Mouse (Mus musculus) hematopoietic stem cell, adult 5-6 weeks (primary cell): ENCODE data around the gene Adamts15. TPM values are rescaled to one million over a fixed set of nuclear protein-coding genes. Genes with fewer than 3 reads are reported as not detected.

Source experiments
- ATAC-seq, 2 experiments: fragments of 125-278 bp in 1 of 2; replicated peaks in 1 of 2; 2 replicates each; pipeline ENCODE4 v1.8.0; 2016 to 2017; ENCODE audit warnings: inconsistent platforms in 2 of 2, mild to moderate bottlenecking in 2 of 2, moderate number of reproducible peaks in 2 of 2, low read depth in 1 of 2, moderate TSS enrichment in 1 of 2; ENCODE audit not compliant: low FRiP score in 2 of 2, poor library complexity in 2 of 2, severe bottlenecking in 2 of 2, insufficient read depth in 1 of 2, low TSS enrichment in 1 of 2
- total RNA-seq: library from RNA; stranded (forward); fragments of 172-1452, 232-1000 nt; gene quantifications from 2 replicates; pipeline ENCODE4 v1.2.3, GENCODE M21; 2017

The Adamts15 gene
- total RNA-seq: 0.10 TPM in 1 of 2 replicates, not detected in the other

GRCm38 (mm10) chr9:30922197-30922894 lies at the start of gene Adamts15:
Gene Adamts15 (minus strand): TSS chr9:30922452.
- ATAC-seq: peak in 1 of 2 experiments; percentile 65; a peak in 2 of 4 replicates

- no peak for ATAC-seq
Measured at GRCm38 (mm10) chr9:30971967-30972366, 49.7 kb upstream of the Adamts15 start.

- ATAC-seq: no peak
Measured at GRCm38 (mm10) chr9:30970001-30970400, 47.7 kb upstream of the Adamts15 start.

GRCm38 (mm10) chr9:30968130-30968529 lies 45.9 kb upstream of the Adamts15 start:
- ATAC-seq: no peak

- no peak for ATAC-seq
Measured at GRCm38 (mm10) chr9:30966881-30967280, 44.6 kb upstream of the Adamts15 start.

GRCm38 (mm10) chr9:30964685-30965084 lies 42.4 kb upstream of the Adamts15 start:
- 0 out of 4 replicates have a peak, but pooled peaks of 1 of the 2 experiments have one; percentile 22 for ATAC-seq

- no peak for ATAC-seq
Measured at GRCm38 (mm10) chr9:30963780-30964179, 41.5 kb upstream of the Adamts15 start.

- no peak for ATAC-seq
Measured at GRCm38 (mm10) chr9:30955246-30955645, 33.0 kb upstream of the Adamts15 start.

- peak; percentile 44 to 54; a peak in 2 of 4 replicates for ATAC-seq
Measured at GRCm38 (mm10) chr9:30953287-30953686, 31.0 kb upstream of the Adamts15 start.

GRCm38 (mm10) chr9:30951461-30951860 lies 29.2 kb upstream of the Adamts15 start:
- ATAC-seq: no peak

- no peak for ATAC-seq
Measured at GRCm38 (mm10) chr9:30950592-30950991, 28.3 kb upstream of the Adamts15 start.

GRCm38 (mm10) chr9:30949971-30950370 lies 27.7 kb upstream of the Adamts15 start:
- no peak for ATAC-seq

- ATAC-seq: no peak
Measured at GRCm38 (mm10) chr9:30949422-30949821, 27.2 kb upstream of the Adamts15 start.

GRCm38 (mm10) chr9:30945276-30945675 lies 23.0 kb upstream of the Adamts15 start:
- ATAC-seq: no peak

GRCm38 (mm10) chr9:30944234-30944633 lies 22.0 kb upstream of the Adamts15 start:
- ATAC-seq: no peak

- no peak for ATAC-seq
Measured at GRCm38 (mm10) chr9:30943341-30943740, 21.1 kb upstream of the Adamts15 start.

GRCm38 (mm10) chr9:30942512-30943313 lies 20.5 kb upstream of the Adamts15 start, which contains the start of gene Adamts8:
Gene Adamts8 (plus strand): TSS chr9:30942562.
- peak; percentile 8 to 41; a peak in 2 of 4 replicates for ATAC-seq

GRCm38 (mm10) chr9:30940328-30940727 lies 18.1 kb upstream of the Adamts15 start:
- ATAC-seq: peak; percentile 65 to 68; a peak in 3 of 4 replicates
